Mouse (Mus musculus): ENCODE measurements around the gene Cux1. TPM values are rescaled to one million over a fixed set of nuclear protein-coding genes. Genes with fewer than 3 reads are reported as not detected.
"Not testable (repeated sequence)": the region's sequence is repeated elsewhere in the genome, so short reads cannot be mapped to it uniquely, and the experiment has no call there.

Gene Cux1
- polyA plus RNA-seq, 1 experiment from 2014 or later = 68.9 TPM

DNA sequence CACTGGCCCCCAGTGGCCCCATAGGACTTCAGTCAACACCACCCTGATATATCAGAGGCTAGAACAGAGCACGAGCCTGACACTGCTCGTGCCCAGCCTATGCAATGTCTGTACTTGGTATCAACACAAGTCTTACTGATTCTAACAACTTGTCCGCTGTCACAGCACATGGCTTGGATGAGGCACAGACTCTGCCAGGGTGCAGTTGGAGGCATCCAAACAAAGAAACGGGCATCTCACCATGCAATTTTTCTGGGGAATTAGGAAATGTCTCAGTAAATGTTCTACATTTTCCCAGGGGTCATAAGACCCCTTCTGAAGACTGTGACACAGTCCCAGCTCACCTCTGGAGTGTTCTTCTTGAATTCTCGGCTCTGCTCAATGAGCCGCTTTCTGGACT is 81.9 kb downstream of the Cux1 start:
- peaks cover 50% of the 10 kb centered on the region for H3K4me1 ChIP-seq
- ATAC-seq (ENCODE audit: extremely low read depth, insufficient number of reproducible peaks, low FRiP score, low TSS enrichment) = no peak
- H3K9me3 ChIP-seq = no peaks in the 10 kb centered on the region
- H3K36me3 ChIP-seq = peaks cover 45% of the 10 kb centered on the region
- H3K27me3 ChIP-seq (replicated peaks) = no peaks in the 10 kb centered on the region
- no peak overlapping the region for H3K4me3 ChIP-seq
- no peak overlapping the region for H3K27ac ChIP-seq (replicated peaks)
- no peak overlapping the region for H3K4me2 ChIP-seq
- 80% methylated on average over 6 of the region's 6 CpGs for WGBS
- no peak overlapping the region for H3K9ac ChIP-seq

DNA sequence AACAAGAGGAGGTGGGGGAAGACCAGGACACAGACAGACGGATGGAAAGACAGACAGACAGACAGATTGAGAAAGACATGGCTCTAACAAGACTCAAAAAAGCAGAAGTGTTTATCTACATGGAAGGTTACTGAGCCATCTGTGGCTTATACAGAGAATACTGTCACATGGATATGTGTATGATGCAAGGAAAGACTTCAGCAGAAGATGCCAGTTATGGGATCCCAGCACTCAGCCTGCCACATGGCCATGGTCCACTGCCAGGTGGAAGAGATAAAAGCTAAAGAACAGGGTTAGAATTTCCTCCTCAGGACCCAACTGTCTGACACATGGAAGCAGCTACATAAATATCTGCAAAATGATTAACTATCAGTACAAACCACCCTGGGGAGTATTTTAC is 84.9 kb downstream of the Cux1 start:
- H3K27me3 ChIP-seq (replicated peaks) = no peaks in the 10 kb centered on the region
- H3K4me2 ChIP-seq = no peak overlapping the region
- ATAC-seq (ENCODE audit: extremely low read depth, insufficient number of reproducible peaks, low FRiP score, low TSS enrichment) = no peak
- H3K27ac ChIP-seq (replicated peaks) = no peak overlapping the region
- H3K4me1 ChIP-seq = peaks cover 50% of the 10 kb centered on the region
- H3K36me3 ChIP-seq = peaks cover 45% of the 10 kb centered on the region
- WGBS = 86% methylated on average over 1 of the region's 1 CpGs
- H3K4me3 ChIP-seq = no peak overlapping the region
- no peak overlapping the region for H3K9ac ChIP-seq
- no peaks in the 10 kb centered on the region for H3K9me3 ChIP-seq

DNA sequence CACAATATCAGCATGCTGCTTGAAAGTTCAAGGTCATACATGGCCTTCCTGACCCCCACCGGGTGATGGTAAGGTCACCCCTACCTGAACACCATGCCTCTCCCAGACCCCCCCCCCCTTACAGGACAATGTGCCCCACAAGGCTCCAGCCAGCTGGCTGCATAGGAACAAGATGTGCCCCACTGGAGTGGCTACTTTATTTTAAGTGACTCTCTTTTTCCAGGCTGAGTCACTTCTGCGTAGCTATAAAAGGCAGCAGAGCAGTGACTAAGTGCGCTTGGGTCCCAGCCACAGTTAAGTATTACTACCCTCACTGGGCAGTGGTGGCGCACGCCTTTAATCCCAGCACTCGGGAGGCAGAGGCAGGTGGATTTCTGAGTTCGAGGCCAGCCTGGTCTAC is 86.7 kb downstream of the Cux1 start:
- Histone ChIP-seq H3K27me3 (replicated peaks) (no peaks in the 10 kb centered on the region), H3K27ac (replicated peaks) (peak overlapping the region; percentile 84), H3K4me3 (no peak overlapping the region), H3K9ac (no peak overlapping the region), H3K4me1 (peaks cover 63% of the 10 kb centered on the region), H3K36me3 (peaks cover 42% of the 10 kb centered on the region), H3K4me2 (no peak overlapping the region), H3K9me3 (no peaks in the 10 kb centered on the region)
- ATAC-seq (ENCODE audit: extremely low read depth, insufficient number of reproducible peaks, low FRiP score, low TSS enrichment) = 0 out of 2 replicates have a peak, but pooled peaks have one; percentile 25
- 58% methylated on average over 7 of the region's 7 CpGs for WGBS

DNA sequence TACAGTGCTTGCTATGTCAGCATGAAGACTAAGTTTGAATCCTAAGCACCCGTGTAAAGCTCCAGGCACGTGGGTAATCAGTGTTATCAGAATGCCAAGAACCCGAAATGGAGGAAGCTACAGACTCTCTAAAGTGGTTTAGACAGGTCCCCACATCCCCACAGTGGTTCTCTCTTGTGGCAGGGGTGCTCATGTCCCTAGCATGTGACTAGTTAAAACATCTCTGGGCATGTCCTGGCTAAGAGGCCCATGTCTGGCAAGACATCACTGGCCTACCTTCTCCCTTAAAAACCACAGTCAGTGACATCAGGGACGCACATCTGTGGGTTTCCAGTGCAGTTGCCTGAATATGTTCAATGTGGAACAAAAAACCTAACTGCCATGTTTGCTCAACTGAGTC is 87.5 kb downstream of the Cux1 start:
- H3K9ac ChIP-seq = 0 out of 2 replicates have a peak overlapping the region, but pooled peaks have one; percentile 59
- WGBS = 54% methylated on average over 4 of the region's 4 CpGs
- no peak overlapping the region for H3K4me2 ChIP-seq
- H3K9me3 ChIP-seq = no peaks in the 10 kb centered on the region
- H3K27ac ChIP-seq (replicated peaks) = peak overlapping the region; percentile 84
- no peak overlapping the region for H3K4me3 ChIP-seq
- H3K4me1 ChIP-seq = peaks cover 70% of the 10 kb centered on the region
- no peak for ATAC-seq (ENCODE audit: extremely low read depth, insufficient number of reproducible peaks, low FRiP score, low TSS enrichment)
- H3K27me3 ChIP-seq (replicated peaks) = no peaks in the 10 kb centered on the region
- H3K36me3 ChIP-seq = peaks cover 35% of the 10 kb centered on the region

DNA sequence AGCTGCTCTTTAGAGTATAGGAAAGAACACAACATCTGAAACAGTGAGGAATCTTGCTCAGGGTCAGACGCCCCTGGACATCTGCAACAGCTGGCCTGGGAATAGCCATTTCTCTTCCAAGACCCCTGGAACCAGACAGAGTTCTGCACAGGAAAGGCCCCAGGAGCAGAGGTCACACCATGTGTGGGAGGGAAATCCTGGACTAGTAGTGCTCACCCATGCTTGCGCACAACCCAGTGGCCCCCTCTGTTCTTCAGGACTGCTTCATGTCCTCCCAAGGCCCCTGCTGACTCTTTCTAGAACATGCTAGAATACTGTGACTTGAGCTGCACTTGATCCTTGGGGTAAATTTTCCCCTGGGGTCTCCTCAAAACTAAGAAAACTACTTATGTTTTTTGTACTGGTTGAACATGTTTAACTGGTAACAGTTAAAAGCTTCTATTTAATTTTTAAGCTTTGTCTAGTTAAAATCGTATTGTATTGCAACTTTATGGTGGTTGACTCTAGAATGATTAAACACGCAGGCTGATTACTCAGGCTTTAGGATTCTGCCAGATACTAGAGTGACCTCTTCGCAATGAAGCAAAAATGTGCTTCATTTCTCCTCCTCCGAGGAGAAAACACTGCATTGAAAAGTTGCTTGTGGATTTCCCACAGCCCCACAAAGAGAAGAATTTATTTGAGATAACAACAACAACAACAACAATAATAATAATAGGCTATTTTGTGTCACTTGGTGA is 88.1 kb downstream of the Cux1 start:
- Histone ChIP-seq H3K4me3 (no peak overlapping the region), H3K9ac (no peak overlapping the region), H3K36me3 (peaks cover 28% of the 10 kb centered on the region), H3K9me3 (no peaks in the 10 kb centered on the region), H3K27me3 (replicated peaks) (no peaks in the 10 kb centered on the region), H3K4me1 (peaks cover 76% of the 10 kb centered on the region), H3K4me2 (no peak overlapping the region), H3K27ac (replicated peaks) (peak overlapping the region; percentile 84; the same call in 1 of the 2 replicates)
- 74% methylated on average over 6 of the region's 6 CpGs for WGBS
- ATAC-seq (ENCODE audit: extremely low read depth, insufficient number of reproducible peaks, low FRiP score, low TSS enrichment) = no peak

DNA sequence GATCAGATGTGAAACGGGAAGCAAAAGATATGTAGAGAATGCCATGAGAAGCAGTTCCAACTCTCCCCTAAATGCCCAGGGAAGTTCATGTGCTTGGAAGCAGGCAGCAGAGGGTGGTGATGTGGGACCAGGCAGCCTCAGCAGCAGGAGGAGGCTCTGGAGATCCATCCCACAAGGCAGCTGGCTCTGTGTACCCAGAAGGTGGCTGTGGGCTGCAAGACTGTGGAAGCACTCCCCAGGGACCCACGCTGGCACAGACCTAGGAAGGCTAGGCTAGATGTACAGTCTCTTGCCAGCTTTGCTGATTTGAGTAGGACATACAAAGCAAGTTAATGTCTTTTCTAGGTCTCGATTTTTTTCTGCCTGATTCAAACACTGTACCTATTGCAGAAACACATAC is 91.0 kb downstream of the Cux1 start:
- Histone ChIP-seq H3K4me1 (peaks cover 97% of the 10 kb centered on the region), H3K27ac (replicated peaks) (peak overlapping the region; percentile 60), H3K36me3 (peaks cover 5% of the 10 kb centered on the region), H3K9me3 (no peaks in the 10 kb centered on the region), H3K9ac (no peak overlapping the region), H3K4me3 (no peak overlapping the region), H3K27me3 (replicated peaks) (no peaks in the 10 kb centered on the region), H3K4me2 (no peak overlapping the region)
- 60% methylated on average over 3 of the region's 3 CpGs for WGBS
- no peak for ATAC-seq (ENCODE audit: extremely low read depth, insufficient number of reproducible peaks, low FRiP score, low TSS enrichment)

DNA sequence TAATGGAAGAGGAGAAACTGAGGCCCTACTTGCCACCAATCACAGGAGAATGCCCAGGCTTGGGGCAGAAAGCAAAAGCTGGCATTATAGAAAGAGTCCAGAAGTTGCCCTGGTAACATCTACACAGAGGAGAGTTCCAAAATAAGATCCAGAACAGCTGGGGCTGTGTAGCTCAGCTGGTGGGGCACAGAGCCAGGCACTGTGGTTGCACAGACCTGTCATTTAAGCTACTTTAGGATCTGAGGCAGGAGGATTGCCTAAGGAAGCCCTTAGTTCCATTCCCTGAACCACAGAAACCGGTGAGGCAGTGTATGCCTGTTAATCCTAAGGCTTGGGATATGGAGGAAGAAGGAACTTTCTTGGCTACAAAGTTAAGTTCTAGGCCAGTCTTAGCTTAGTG is 92.1 kb downstream of the Cux1 start:
- Histone ChIP-seq H3K4me3 (no peak overlapping the region), H3K9me3 (no peaks in the 10 kb centered on the region), H3K4me2 (no peak overlapping the region), H3K36me3 (no peaks in the 10 kb centered on the region), H3K27ac (replicated peaks) (no peak overlapping the region), H3K27me3 (replicated peaks) (no peaks in the 10 kb centered on the region), H3K9ac (no peak overlapping the region), H3K4me1 (peaks cover 99% of the 10 kb centered on the region)
- WGBS = 70% methylated on average over 1 of the region's 1 CpGs
- no peak for ATAC-seq (ENCODE audit: extremely low read depth, insufficient number of reproducible peaks, low FRiP score, low TSS enrichment)

DNA sequence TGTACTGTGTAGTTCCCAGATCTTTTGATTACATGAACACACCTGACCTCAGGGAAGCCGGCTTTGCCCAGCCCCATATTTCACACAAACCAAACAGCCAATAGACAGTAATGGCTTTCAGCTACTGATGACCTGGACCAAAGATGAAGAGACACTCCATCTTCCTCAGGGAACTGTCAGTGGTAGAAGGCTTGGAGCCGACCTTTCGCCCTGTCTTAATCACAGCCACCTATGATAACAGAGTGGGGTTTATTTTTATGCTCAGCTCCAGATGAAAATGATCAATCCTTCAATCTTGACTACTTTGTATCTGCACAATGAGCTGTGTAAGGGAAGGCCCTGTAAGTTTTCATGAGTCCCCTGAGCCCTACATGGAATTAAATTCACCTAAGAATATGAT is 93.2 kb downstream of the Cux1 start:
- Histone ChIP-seq H3K9me3 (no peaks in the 10 kb centered on the region), H3K4me2 (no peak overlapping the region), H3K9ac (no peak overlapping the region), H3K27me3 (replicated peaks) (no peaks in the 10 kb centered on the region), H3K27ac (replicated peaks) (peak overlapping the region; percentile 95), H3K36me3 (no peaks in the 10 kb centered on the region), H3K4me3 (no peak overlapping the region), H3K4me1 (peaks cover 99% of the 10 kb centered on the region)
- WGBS = 47% methylated on average over 3 of the region's 3 CpGs
- ATAC-seq (ENCODE audit: extremely low read depth, insufficient number of reproducible peaks, low FRiP score, low TSS enrichment) = no peak

DNA sequence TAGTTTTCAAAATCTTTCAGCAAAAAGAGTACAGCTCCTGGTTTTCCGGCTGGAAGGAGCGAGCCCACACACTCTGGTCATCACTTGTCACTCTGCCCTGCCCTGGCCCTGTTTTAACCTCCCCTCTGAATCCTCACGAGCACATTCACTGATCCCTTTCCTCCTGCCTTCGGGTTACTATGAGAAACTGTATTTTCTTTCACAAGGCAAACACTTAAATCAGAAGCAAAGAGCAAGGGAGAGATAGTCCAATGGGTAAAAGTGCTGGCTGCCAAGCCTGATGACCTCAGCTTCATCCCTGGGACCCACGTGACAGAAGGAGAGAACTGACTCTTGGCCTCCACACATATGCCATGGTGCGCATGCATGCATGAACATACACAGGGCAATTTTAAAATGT is 94.0 kb downstream of the Cux1 start:
- Histone ChIP-seq H3K4me3 (peak overlapping the region; percentile 9; the same call in 1 of the 2 replicates), H3K4me1 (peaks cover 99% of the 10 kb centered on the region), H3K27ac (replicated peaks) (peak overlapping the region; percentile 95), H3K9ac (peak overlapping the region; percentile 70), H3K36me3 (no peaks in the 10 kb centered on the region), H3K27me3 (replicated peaks) (no peaks in the 10 kb centered on the region), H3K9me3 (no peaks in the 10 kb centered on the region), H3K4me2 (peak overlapping the region; percentile 44)
- no peak for ATAC-seq (ENCODE audit: extremely low read depth, insufficient number of reproducible peaks, low FRiP score, low TSS enrichment)
- 19% methylated on average over 6 of the region's 6 CpGs for WGBS

DNA sequence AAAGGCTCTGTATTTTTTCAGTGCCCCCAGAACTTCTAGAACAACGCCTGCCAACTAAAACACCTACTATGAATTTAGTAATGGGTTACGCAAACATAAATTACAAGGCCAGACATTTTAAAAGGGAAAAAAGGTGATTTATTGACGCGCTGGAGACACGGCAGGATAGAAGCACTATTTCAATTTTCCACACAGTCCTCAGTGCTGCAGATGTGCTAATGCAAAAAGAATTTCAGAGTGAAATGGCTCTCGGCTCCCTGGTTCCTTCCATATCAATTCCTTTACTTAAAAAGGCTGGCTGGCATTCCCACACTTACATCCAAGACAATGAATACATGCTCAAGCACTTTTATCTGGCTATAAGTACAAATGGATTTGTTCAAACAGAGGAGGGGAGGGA is 94.4 kb downstream of the Cux1 start:
- no peak for ATAC-seq (ENCODE audit: extremely low read depth, insufficient number of reproducible peaks, low FRiP score, low TSS enrichment)
- H3K4me2 ChIP-seq = peak overlapping the region; percentile 44
- H3K36me3 ChIP-seq = no peaks in the 10 kb centered on the region
- H3K27ac ChIP-seq (replicated peaks) = peak overlapping the region; percentile 95
- peak overlapping the region; percentile 70 for H3K9ac ChIP-seq
- H3K27me3 ChIP-seq (replicated peaks) = no peaks in the 10 kb centered on the region
- peaks cover 99% of the 10 kb centered on the region for H3K4me1 ChIP-seq
- no peak overlapping the region for H3K4me3 ChIP-seq
- no peaks in the 10 kb centered on the region for H3K9me3 ChIP-seq
- WGBS = 49% methylated on average over 6 of the region's 6 CpGs

DNA sequence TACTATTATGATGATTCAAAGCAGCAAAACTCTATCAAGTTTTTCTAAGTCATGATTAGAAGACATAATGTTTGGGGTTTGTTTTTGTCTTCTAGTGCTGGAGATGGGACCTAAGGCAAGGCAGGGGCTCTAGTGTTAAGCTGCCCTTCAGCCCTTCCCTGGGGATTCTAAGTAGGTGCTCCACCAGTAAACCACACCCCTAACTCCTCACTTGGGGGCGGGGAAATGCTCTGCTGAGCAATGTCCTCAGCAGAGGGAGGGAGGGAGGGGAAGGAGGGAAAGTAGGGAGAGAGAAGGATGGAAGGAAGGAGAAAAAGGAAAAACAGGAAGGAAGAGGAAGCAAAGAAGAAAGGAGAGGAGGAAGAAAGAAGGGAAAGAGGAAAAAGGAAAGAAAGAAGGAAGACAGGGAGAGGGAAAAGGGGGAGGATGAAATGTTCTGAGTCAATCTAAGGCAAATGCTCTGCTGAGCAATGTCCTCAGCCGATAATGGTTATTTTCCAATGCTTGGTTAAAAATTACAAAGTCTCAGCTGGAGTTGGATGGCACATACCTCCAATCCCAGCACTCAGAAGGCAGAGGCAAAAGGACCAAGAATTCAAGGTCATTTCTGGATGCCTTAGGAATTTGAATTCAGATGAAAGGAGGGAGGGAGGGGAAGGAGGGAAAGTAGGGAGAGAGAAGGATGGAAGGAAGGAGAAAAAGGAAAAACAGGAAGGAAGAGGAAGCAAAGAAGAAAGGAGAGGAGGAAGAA is 96.1 kb downstream of the Cux1 start:
- ATAC-seq (ENCODE audit: extremely low read depth, insufficient number of reproducible peaks, low FRiP score, low TSS enrichment); H3K27me3 ChIP-seq (replicated peaks); H3K9ac ChIP-seq; H3K36me3 ChIP-seq; H3K4me3 ChIP-seq; H3K4me2 ChIP-seq; H3K9me3 ChIP-seq: not testable (repeated sequence)
- H3K27ac ChIP-seq (replicated peaks) = 0 out of 2 replicates have a peak overlapping the region, but pooled peaks have one; percentile 95
- WGBS = 46% methylated on average over 2 of the region's 2 CpGs
- peaks cover 97% of the 10 kb centered on the region for H3K4me1 ChIP-seq
